Mouse (Mus musculus) ES-E14 (cell line): Measurements from ENCODE around the gene Nucb1. TPM values are rescaled to one million over a fixed set of nuclear protein-coding genes. Genes with fewer than 3 reads are reported as not detected.
"Not testable (repeated sequence)": the region's sequence is repeated elsewhere in the genome, so short reads cannot be mapped to it uniquely, and the experiment has no call there.

Experiments used
- DNase-seq: peaks from one replicate; pipeline ENCODE4 v3.0.0-alpha.2; 2013; ENCODE audit warnings: low read depth, low spot score
- H3K27ac ChIP-seq: 2 replicates; pipeline ENCODE4 v1.5.1; 2012; ENCODE audit warnings: low read depth, mild to moderate bottlenecking, low read length, moderate library complexity, mixed read lengths; ENCODE audit not compliant: poor library complexity, insufficient read depth, severe bottlenecking
- H3K36me3 ChIP-seq: 2 replicates; pipeline ENCODE4 v1.6.1; 2012; ENCODE audit warnings: mild to moderate bottlenecking, low read length, moderate library complexity, mixed read lengths; ENCODE audit not compliant: control insufficient read depth, poor library complexity, insufficient read depth, severe bottlenecking
- H3K4me1 ChIP-seq, 2 experiments: fragments of 150-350 bp in 1 of 2; sonication (generic) in 1 of 2; 2 replicates each; pipeline ENCODE4 v1.6.1; 2012; ENCODE audit warnings: low read length in 2 of 2, mild to moderate bottlenecking in 1 of 2, mixed read lengths in 1 of 2; ENCODE audit not compliant: control insufficient read depth in 2 of 2, insufficient read depth in 2 of 2, poor library complexity in 1 of 2
- H3K4me3 ChIP-seq, 2 experiments: fragments of 150-350 bp in 1 of 2; sonication (generic) in 1 of 2; 2 replicates each; pipeline ENCODE4 v1.5.1; 2012; ENCODE audit warnings: low read length in 2 of 2, low read depth in 1 of 2, mild to moderate bottlenecking in 1 of 2, mixed read lengths in 1 of 2; ENCODE audit not compliant: insufficient read depth in 1 of 2, poor library complexity in 1 of 2, severe bottlenecking in 1 of 2
- H3K9ac ChIP-seq: 2 replicates; pipeline ENCODE4 v1.6.1; 2012; ENCODE audit warnings: low read depth, mild to moderate bottlenecking, low read length, mixed read lengths; ENCODE audit not compliant: poor library complexity, insufficient read depth, severe bottlenecking
- H3K9me3 ChIP-seq: fragments of 150-350 bp; sonication (generic); 2 replicates; pipeline ENCODE4 v1.6.1; 2012; ENCODE audit warnings: low read depth, mild to moderate bottlenecking, low read length; ENCODE audit not compliant: control insufficient read depth, insufficient read depth
- CHD2 ChIP-seq: IDR thresholded peaks from 2 replicates; pipeline ENCODE4 v1.6.1; 2014; ENCODE audit warnings: mild to moderate bottlenecking, low read depth, low read length, inconsistent platforms
- HCFC1 ChIP-seq: IDR thresholded peaks from 2 replicates; pipeline ENCODE4 v1.6.1; 2012; ENCODE audit warnings: low read length, inconsistent platforms, borderline replicate concordance; ENCODE audit not compliant: insufficient read depth
- MAFK ChIP-seq: IDR thresholded peaks from 2 replicates; pipeline ENCODE4 v1.6.1; 2014; ENCODE audit warnings: mild to moderate bottlenecking, low read depth, low read length, inconsistent platforms; ENCODE audit not compliant: insufficient read depth
- ZC3H11A ChIP-seq: IDR thresholded peaks from 2 replicates; pipeline ENCODE4 v1.6.1; 2012; ENCODE audit warnings: low read depth, mild to moderate bottlenecking, inconsistent platforms, low read length, borderline replicate concordance
- ZNF384 ChIP-seq: IDR thresholded peaks from 2 replicates; pipeline ENCODE4 v1.6.1; 2012; ENCODE audit warnings: low read depth, low read length, inconsistent platforms
- in situ Hi-C, 2 experiments: fragments of 600-800 bp; cut with MboI; formaldehyde crosslinking; loops; one replicate each; pipeline ENCODE4 v1.15.1; 2025; ENCODE audit warnings: low sequenced_read_pairs in 2 of 2, inconsistent platforms in 1 of 2; ENCODE audit not compliant: unreplicated experiment in 2 of 2
- total RNA-seq: library from RNA; depleted of rRNA; stranded (reverse); fragments of 300-350 nt; gene quantifications from 2 replicates; pipeline ENCODE4 v1.2.3, GENCODE M21; 2012

Nucb1 gene
- total RNA-seq, 1 experiment = 131 TPM

DNA sequence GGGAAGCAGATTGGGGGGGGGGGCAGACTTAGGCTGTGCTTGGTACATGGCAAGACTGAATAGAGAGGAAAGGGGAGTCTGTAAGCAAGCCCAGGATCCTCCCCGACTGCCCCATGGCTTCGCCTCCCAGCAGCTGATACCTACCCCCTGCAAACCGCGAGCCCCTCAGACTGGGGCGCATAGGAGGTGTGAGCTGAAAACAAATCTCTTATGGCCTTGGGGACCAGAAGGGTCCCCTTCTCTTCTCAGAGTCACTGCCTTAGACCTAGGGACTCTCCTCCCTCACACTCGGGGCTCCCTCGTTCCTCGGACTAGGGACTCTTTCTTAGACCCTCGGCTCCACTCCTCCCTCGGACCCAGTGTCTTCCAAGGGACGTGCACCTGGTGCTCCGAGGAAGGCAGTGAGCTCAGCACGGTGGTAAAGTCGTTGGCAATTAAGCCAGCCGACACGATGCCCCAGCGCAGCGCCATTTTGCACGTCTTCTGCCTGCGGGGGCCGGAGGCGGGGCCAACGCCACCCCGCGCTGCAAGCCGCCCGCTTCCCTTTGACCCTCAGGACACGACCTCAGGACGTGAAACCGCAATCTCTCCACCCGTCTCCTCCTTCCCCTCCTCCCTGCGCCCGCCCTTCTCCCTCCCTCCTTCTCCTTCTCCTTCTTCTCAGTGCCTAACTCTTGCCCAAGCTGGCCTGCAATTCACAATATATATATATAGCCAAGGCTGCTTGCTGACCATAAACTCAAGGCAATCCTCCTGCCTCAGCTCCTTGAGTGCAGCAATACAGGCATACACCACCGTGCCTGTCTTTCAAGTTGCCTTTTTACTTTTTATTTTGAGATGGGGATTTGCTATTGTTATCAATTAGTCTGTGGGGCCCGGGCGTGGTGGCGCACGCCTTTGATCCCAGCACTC is 21.7 kb downstream of the Nucb1 start, which contains the start of gene Dhdh:
Gene Dhdh, minus strand, starts transcription at position 513 of the 912 bp plus-strand sequence.
- Histone ChIP-seq H3K36me3 (peaks cover 13% of the 10 kb centered on the region; the same call in 1 of the 2 replicates), H3K4me3 (peak within 1 kb of the TSS; percentile 85 to 97), H3K9ac (peak within 1 kb of the TSS; percentile 92), H3K9me3 (no peaks in the 10 kb centered on the region), H3K4me1 (peaks cover 6 to 14% of the 10 kb centered on the region in 2 experiments; a peak in 3 of 4 replicates), H3K27ac (peak within 1 kb of the TSS; percentile 76; the same call in 1 of the 2 replicates)
- DNase-seq = no peak
- TF ChIP-seq HCFC1 (no peak), CHD2 (no peak), MAFK (no peak), ZC3H11A (no peak)
- in situ Hi-C loops = no loop called here

DNA sequence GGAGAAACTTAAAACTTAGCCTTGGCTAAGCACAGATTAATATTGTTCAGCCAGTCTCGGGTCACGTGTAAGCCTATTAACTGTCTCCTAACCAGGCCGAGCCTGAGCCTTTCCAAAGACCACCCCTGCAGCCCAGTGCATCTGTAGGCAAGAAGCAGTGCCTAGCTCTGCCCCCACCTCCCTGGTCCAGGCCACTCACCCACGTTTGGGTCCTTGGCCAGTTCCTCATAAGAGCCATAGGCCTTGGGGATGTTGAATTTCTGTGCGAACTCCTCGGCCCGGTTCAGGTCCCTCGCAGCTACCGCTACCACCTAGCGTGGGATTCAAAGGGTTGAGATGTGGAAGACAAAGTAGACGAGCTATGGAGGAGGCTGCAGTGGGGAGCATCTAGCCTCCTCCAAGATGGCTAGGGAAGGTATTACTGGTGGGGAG is 22.3 kb downstream of the Nucb1 start:
- no peak for DNase-seq
- peak overlapping the region; percentile 77 for H3K9ac ChIP-seq
- in situ Hi-C loops = no loop called here
- peaks cover 9% of the 10 kb centered on the region; the same call in 1 of the 2 replicates for H3K36me3 ChIP-seq
- H3K27ac ChIP-seq = no peak overlapping the region
- peaks cover 6 to 14% of the 10 kb centered on the region in 2 experiments; a peak in 3 of 4 replicates for H3K4me1 ChIP-seq
- H3K9me3 ChIP-seq = no peaks in the 10 kb centered on the region
- TF ChIP-seq ZNF384 = no peak
- no peak for TF ChIP-seq HCFC1
- no peak for TF ChIP-seq ZC3H11A
- no peak for TF ChIP-seq MAFK
- no peak for TF ChIP-seq CHD2
- H3K4me3 ChIP-seq = peak overlapping the region; percentile 85 to 97

DNA sequence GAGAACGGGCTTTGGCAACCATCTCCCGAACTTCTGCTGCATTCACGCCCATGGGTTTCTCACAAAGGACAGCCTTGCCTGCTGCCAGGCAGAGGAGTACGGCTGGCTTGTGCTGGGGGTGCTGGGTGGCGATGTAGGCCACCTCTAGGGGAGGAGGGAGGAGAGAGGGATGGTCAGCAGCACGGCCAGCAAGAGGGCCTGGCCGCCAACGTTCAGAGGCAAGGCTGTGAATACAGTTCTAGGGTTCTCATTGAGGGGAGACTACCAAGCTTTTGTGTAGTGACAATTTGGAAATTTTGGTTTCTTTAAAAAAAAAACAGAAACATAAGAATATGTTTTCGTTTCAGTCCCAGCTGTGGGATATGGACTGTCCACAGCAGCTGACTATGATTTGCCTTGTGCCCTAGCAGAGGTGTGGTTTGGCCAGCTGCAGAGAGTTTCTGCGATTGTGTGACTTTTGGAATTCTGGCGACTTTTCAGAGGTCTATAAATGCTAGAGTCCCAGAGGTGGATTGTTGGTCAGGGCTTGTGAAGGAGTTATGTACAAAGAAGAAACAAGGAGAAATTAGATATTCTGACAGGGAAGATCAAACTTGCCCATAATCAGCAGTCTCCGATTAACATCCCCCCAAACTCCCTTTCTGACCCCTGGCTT is 23.3 kb downstream of the Nucb1 start, which contains the start of gene Gm45808:
Gene Gm45808, minus strand, starts transcription at position 51 of the 655 bp plus-strand sequence.
- Histone ChIP-seq H3K4me1 (peaks cover 6 to 14% of the 10 kb centered on the region in 2 experiments; a peak in 3 of 4 replicates), H3K9ac (peak within 1 kb of the TSS; percentile 15; the same call in 1 of the 2 replicates), H3K9me3 (no peaks in the 10 kb centered on the region), H3K27ac (no peak within 1 kb of the TSS), H3K4me3 (peak within 1 kb of the TSS in 1 of 2 experiments; percentile 97; a peak in 1 of 4 replicates), H3K36me3 (peaks cover 9% of the 10 kb centered on the region; the same call in 1 of the 2 replicates)
- no peak for TF ChIP-seq MAFK
- no peak for TF ChIP-seq ZNF384
- TF ChIP-seq CHD2 = no peak
- no peak for TF ChIP-seq ZC3H11A
- TF ChIP-seq HCFC1 = no peak
- no peak for DNase-seq
- in situ Hi-C loops = no loop called here

DNA sequence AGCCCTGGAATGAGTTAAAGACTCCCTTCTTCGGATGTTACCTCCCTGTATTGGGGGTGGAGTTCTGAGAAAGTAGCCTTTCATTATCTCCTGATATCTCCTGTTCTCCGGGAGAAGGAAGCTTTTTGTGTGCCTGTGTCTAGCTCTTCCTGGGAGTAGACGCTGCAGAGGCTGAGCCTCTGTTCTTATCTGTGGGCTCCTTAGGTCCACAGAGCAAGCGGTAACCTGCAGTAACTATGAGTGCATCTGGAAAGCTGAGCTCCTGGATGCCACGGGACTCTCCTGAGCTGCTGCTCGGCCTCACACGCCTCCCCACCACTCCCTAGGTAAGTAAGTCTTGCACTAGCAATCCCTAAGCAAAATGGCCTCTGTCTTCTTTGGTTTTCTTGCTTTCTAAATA is 24.0 kb downstream of the Nucb1 start:
- TF ChIP-seq ZC3H11A = no peak
- no peak for TF ChIP-seq ZNF384
- no peak for TF ChIP-seq MAFK
- no peak for TF ChIP-seq HCFC1
- no peak for TF ChIP-seq CHD2
- DNase-seq = no peak
- Histone ChIP-seq H3K36me3 (peaks cover 9% of the 10 kb centered on the region; the same call in 1 of the 2 replicates), H3K9me3 (no peaks in the 10 kb centered on the region), H3K4me3 (no peak overlapping the region), H3K27ac (no peak overlapping the region), H3K4me1 (peaks cover 6 to 16% of the 10 kb centered on the region in 2 experiments; a peak in 3 of 4 replicates), H3K9ac (peak overlapping the region; percentile 15; the same call in 1 of the 2 replicates)
- in situ Hi-C loops = no loop called here

DNA sequence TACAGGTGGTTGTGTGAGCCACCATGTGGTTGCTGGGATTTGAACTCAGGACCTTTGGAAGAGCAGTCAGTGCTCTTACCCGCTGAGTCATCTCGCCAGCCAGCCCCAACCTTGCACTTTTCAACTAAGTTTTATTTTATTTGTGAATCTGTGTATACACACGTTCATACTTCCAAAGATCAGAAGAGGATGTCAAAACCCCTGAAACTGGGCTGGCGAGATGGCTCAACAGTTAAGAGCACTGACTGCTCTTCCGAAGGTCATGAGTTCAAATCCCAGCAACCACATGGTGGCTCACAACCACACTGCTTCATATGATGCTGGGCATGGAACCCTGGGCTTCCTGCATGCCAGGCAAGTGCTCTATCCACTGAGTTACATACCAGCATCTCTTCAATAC is 25.2 kb downstream of the Nucb1 start:
- H3K27ac ChIP-seq, H3K9ac ChIP-seq, H3K36me3 ChIP-seq, H3K9me3 ChIP-seq, in situ Hi-C loops, H3K4me3 ChIP-seq, DNase-seq: not testable (repeated sequence)
- H3K4me1 ChIP-seq = peaks cover 2 to 11% of the 10 kb centered on the region in 2 experiments; a peak in 2 of 4 replicates
